Mouse (Mus musculus): ENCODE data around the gene Gm14443. TPM values are rescaled to one million over a fixed set of nuclear protein-coding genes. Genes with fewer than 3 reads are reported as not detected.
"Not testable (repeated sequence)": the region's sequence is repeated elsewhere in the genome, so short reads cannot be mapped to it uniquely, and the experiment has no call there.

Gene Gm14443
- polyA plus RNA-seq, 1 experiment from 2014 or later, result 0.97 TPM

- 88% methylated on average over 4 of the region's 4 CpGs for WGBS
- not testable (repeated sequence) for DNase-seq (ENCODE audit: low spot score); ATAC-seq
These were observed 14.2 kb downstream of the Gm14443 start for GRCm38 (mm10) chr2:175161438-175161837.

DNA sequence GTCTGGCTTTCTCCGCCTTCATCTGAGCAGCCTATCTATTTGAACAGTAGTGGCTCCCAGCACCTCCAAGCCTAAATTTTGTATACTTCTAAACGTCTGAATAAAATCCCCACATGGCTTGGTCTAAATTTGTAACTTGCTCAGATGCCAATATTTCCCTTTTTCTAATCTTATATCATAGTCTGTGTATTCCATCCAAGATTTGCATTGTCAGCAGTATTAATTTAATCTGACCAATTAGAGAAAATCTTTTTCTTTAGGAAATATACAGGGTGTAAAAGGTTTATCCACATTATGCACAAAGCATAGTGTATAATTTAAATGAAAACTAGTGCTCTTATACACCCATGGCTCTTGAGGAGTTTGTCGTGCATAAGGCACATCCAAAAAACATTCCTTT lies 17.0 kb downstream of the Gm14443 start:
- DNase-seq (ENCODE audit: low spot score) (no peak), ATAC-seq (no peak)
- H3K4me2 ChIP-seq (ENCODE audit: low read length), result no peak overlapping the region
- no peaks in the 10 kb centered on the region; the same call in 1 of the 2 replicates for H3K9me3 ChIP-seq (replicated peaks; ENCODE audit: control insufficient read depth, low read length)
- no peaks in the 10 kb centered on the region for H3K27me3 ChIP-seq (replicated peaks; ENCODE audit: control insufficient read depth, insufficient read depth, low read length)
- WGBS, result 85% methylated on average over 3 of the region's 3 CpGs
- no peak overlapping the region for H3K9ac ChIP-seq (ENCODE audit: low read length)
- H3K36me3 ChIP-seq (ENCODE audit: control insufficient read depth, insufficient read depth, low read length), result no peaks in the 10 kb centered on the region
- H3K4me1 ChIP-seq (ENCODE audit: control insufficient read depth, insufficient read depth, low read length), result no peaks in the 10 kb centered on the region
- H3K4me3 ChIP-seq (ENCODE audit: low read depth, low read length), result no peak overlapping the region
- H3K27ac ChIP-seq (ENCODE audit: low read depth, low read length), result no peak overlapping the region

More at GRCm38 (mm10) chr2:175161438-175161837, 14.2 kb downstream of the Gm14443 start:
- not testable (repeated sequence) for H3K9me3 ChIP-seq (replicated peaks; ENCODE audit: control insufficient read depth, low read length); H3K4me3 ChIP-seq (ENCODE audit: low read depth, low read length); H3K9ac ChIP-seq (ENCODE audit: low read length); H3K4me2 ChIP-seq (ENCODE audit: low read length); H3K4me1 ChIP-seq (ENCODE audit: control insufficient read depth, insufficient read depth, low read length); H3K27me3 ChIP-seq (replicated peaks; ENCODE audit: control insufficient read depth, insufficient read depth, low read length); H3K36me3 ChIP-seq (ENCODE audit: control insufficient read depth, insufficient read depth, low read length); H3K27ac ChIP-seq (ENCODE audit: low read depth, low read length)

DNA sequence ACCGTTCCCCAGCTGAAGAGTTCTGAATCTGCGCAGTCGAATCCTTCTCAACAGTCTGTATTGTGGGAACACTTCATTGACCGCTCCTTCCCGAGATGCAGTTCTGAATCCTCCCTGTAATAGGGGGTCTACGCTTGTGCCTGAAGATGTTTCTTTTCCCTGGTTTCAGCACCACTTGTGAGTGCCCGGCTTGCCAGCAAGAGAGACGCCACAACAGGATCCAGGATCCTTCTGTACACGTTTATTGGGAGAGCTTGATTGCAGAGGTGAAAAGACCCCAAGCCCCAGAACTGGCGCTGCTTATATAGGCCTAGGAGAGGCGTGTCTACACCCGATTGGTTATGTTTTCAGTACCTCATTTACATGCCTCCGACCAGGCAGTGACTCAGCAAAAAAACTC lies 19.0 kb downstream of the Gm14443 start:
- Histone ChIP-seq H3K4me1 (ENCODE audit: control insufficient read depth, insufficient read depth, low read length) (no peaks in the 10 kb centered on the region), H3K36me3 (ENCODE audit: control insufficient read depth, insufficient read depth, low read length) (no peaks in the 10 kb centered on the region), H3K4me2 (ENCODE audit: low read length) (no peak overlapping the region), H3K27me3 (replicated peaks; ENCODE audit: control insufficient read depth, insufficient read depth, low read length) (no peaks in the 10 kb centered on the region), H3K9me3 (replicated peaks; ENCODE audit: control insufficient read depth, low read length) (no peaks in the 10 kb centered on the region; the same call in 1 of the 2 replicates), H3K27ac (ENCODE audit: low read depth, low read length) (no peak overlapping the region), H3K9ac (ENCODE audit: low read length) (no peak overlapping the region), H3K4me3 (ENCODE audit: low read depth, low read length) (no peak overlapping the region)
- ATAC-seq, result no peak
- no peak for DNase-seq (ENCODE audit: low spot score)
- WGBS, result 92% methylated on average over 13 of the region's 13 CpGs

- not testable (repeated sequence) for DNase-seq (ENCODE audit: low spot score); H3K27me3 ChIP-seq (replicated peaks; ENCODE audit: control insufficient read depth, insufficient read depth, low read length); H3K27ac ChIP-seq (ENCODE audit: low read depth, low read length); H3K36me3 ChIP-seq (ENCODE audit: control insufficient read depth, insufficient read depth, low read length); H3K9me3 ChIP-seq (replicated peaks; ENCODE audit: control insufficient read depth, low read length); H3K4me1 ChIP-seq (ENCODE audit: control insufficient read depth, insufficient read depth, low read length); ATAC-seq
- peak within 1 kb of the TSS; percentile 34 for H3K4me3 ChIP-seq (ENCODE audit: low read depth, low read length)
- H3K4me2 ChIP-seq (ENCODE audit: low read length), result peak within 1 kb of the TSS; percentile 36; the same call in 1 of the 2 replicates
- peak within 1 kb of the TSS; percentile 40; the same call in 1 of the 2 replicates for H3K9ac ChIP-seq (ENCODE audit: low read length)
- WGBS, result 0% methylated on average over 1 of the region's 2 CpGs
These were observed 33.7 kb downstream of the Gm14443 start, which contains the start of gene Gm14399 for GRCm38 (mm10) chr2:175141993-175142295. Gene Gm14399 (minus strand): TSS chr2:175142012.

GRCm38 (mm10) chr2:175141118-175141992 lies 34.3 kb downstream of the Gm14443 start:
- H3K9me3 ChIP-seq (replicated peaks; ENCODE audit: control insufficient read depth, low read length); H3K36me3 ChIP-seq (ENCODE audit: control insufficient read depth, insufficient read depth, low read length); ATAC-seq; DNase-seq (ENCODE audit: low spot score); H3K4me1 ChIP-seq (ENCODE audit: control insufficient read depth, insufficient read depth, low read length); H3K27ac ChIP-seq (ENCODE audit: low read depth, low read length); H3K27me3 ChIP-seq (replicated peaks; ENCODE audit: control insufficient read depth, insufficient read depth, low read length): not testable (repeated sequence)
- Histone ChIP-seq H3K9ac (ENCODE audit: low read length) (peak overlapping the region; percentile 40; the same call in 1 of the 2 replicates), H3K4me3 (ENCODE audit: low read depth, low read length) (peak overlapping the region; percentile 34), H3K4me2 (ENCODE audit: low read length) (peak overlapping the region; percentile 36; the same call in 1 of the 2 replicates)
- 5% methylated on average over 23 of the region's 25 CpGs for WGBS

DNA sequence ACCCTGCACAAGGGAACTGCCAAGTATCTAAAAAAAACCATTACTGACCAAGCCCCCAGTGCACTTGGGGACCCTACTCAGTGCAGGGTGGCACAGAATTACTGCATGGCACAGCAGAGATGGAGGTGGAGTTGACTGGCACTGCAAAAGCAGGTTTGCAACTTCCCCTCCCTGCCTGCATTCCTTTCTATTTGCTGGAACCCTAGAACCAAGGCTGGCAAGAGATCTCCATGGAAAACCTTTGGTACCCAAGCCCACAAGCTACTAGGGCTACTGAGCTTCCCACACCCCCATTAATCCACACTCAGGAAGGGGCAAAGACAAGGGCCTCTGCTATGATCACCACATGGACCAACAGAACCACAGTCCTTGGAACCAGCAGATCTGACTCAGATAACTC lies 35.0 kb downstream of the Gm14443 start:
- not testable (repeated sequence) for H3K27ac ChIP-seq (ENCODE audit: low read depth, low read length); H3K27me3 ChIP-seq (replicated peaks; ENCODE audit: control insufficient read depth, insufficient read depth, low read length); H3K4me3 ChIP-seq (ENCODE audit: low read depth, low read length); H3K9ac ChIP-seq (ENCODE audit: low read length); H3K4me2 ChIP-seq (ENCODE audit: low read length); H3K4me1 ChIP-seq (ENCODE audit: control insufficient read depth, insufficient read depth, low read length); ATAC-seq; DNase-seq (ENCODE audit: low spot score); H3K36me3 ChIP-seq (ENCODE audit: control insufficient read depth, insufficient read depth, low read length); H3K9me3 ChIP-seq (replicated peaks; ENCODE audit: control insufficient read depth, low read length)

Other genes with a start within 250 kb of the Gm14443 start
- not detected in 2 replicates for gene Gm14444, start 165.6 kb downstream of the Gm14443 start, polyA plus RNA-seq (2014; fragmentation: Nextera tagmentation; extraction: Ambion mirVana)
- 0.54 TPM in 1 of 2 replicates, not detected in the other for gene Gm14393, start 108.1 kb downstream of the Gm14443 start, polyA plus RNA-seq (2014; fragmentation: Nextera tagmentation; extraction: Ambion mirVana)
- 4.6 and 5.4 TPM in 2 replicates for gene Gm14399, start 33.9 kb downstream of the Gm14443 start, polyA plus RNA-seq (2014; fragmentation: Nextera tagmentation; extraction: Ambion mirVana)
- gene Gm14391, start 31.0 kb upstream of the Gm14443 start, polyA plus RNA-seq (2014; fragmentation: Nextera tagmentation; extraction: Ambion mirVana), result 3.9 and 10.6 TPM in 2 replicates
- not detected in 2 replicates for gene Gm14440, start 99.3 kb upstream of the Gm14443 start, polyA plus RNA-seq (2014; fragmentation: Nextera tagmentation; extraction: Ambion mirVana)
- gene Gm4631, start 162.3 kb upstream of the Gm14443 start, polyA plus RNA-seq (2014; fragmentation: Nextera tagmentation; extraction: Ambion mirVana), result 16.7 and 21.3 TPM in 2 replicates
- gene Zfp968, start 196.6 kb upstream of the Gm14443 start, polyA plus RNA-seq (2014; fragmentation: Nextera tagmentation; extraction: Ambion mirVana), result 4.8 and 5.3 TPM in 2 replicates

Measured in forebrain, embryonic 14.5 days (tissue).